Mouse (Mus musculus) lung, adult 2 months (tissue): Measurements from ENCODE around the gene Dlgap1.

Experiments used
- CTCF ChIP-seq: fragments of 200-500 bp; IDR thresholded peaks from 2 replicates; pipeline ENCODE4 v1.5.1; 2011; ENCODE audit warnings: mild to moderate bottlenecking, low read length, control low read depth; ENCODE audit not compliant: insufficient read depth
- POLR2A ChIP-seq: fragments of 200-500 bp; IDR thresholded peaks from 2 replicates; pipeline ENCODE4 v1.6.1; 2011; ENCODE audit warnings: low read depth, mild to moderate bottlenecking, control low read depth, low read length, borderline replicate concordance; ENCODE audit errors: extremely low read depth

- TF ChIP-seq POLR2A (no peak), CTCF (no peak)
Observed at GRCm38 (mm10) chr17:70795196-70795595, 826.3 kb downstream of the Dlgap1 start.
